Mouse (Mus musculus): ENCODE data around the gene Foxj2. TPM values are rescaled to one million over a fixed set of nuclear protein-coding genes. Genes with fewer than 3 reads are reported as not detected.

The Foxj2 gene
- total RNA-seq (2021): 10 to 100 TPM; 21.3 to 22.1 TPM
- long read RNA-seq, experiment 1, full-length matches to known transcripts: 7 of 15 reads
- long read RNA-seq, experiment 1, partial matches to known transcripts: 4 of 15 reads
- long read RNA-seq, experiment 1, other reads (novel, unspliced or antisense): 4 of 15 reads
- long read RNA-seq, experiment 2, partial matches to known transcripts: 15 of 15 reads
- long read RNA-seq, experiment 2, other reads (novel, unspliced or antisense): 0 of 15 reads

DNA sequence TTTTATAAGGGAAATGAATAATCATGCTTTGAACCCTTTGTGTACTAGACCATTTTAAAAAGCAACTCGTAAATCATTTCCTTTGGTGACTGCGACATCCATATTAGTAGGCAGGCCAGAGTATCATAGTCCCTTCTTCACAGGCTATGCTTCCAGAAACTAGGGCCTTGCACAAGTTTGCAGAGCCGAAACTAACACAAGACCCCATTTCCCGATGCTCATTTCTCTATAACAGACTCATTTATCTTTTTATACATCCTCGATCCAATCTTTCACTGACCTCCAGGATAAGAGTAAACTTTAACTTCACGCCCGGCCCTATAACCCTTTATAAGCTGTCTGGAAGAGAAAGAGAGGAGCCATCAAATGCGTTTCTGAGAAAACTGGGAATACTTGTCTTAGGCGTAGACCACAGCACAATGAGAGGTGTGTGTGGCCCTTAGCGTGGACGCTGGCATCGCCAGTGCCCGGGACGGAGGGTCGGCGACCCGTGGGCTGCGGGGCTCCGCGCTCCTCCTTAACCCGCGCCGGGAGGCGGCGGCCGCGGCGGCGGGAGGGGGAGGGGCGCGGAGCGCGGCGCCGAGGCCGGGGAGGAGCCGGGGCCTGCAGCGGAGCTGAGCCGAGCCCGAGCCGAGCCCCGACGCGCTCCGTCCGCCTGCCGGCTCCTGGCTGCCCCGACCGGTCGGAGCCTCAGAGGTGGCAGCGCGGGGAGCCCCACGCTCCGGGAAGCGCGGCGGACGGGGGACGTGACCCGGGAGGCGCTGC lies at the start of gene Foxj2:
Foxj2 (plus strand) TSS at position 609 of the 765 bp plus-strand sequence.
- DNase-seq (ENCODE audit: low spot score in 2 of 2): peak; percentile 52 to 57

DNA sequence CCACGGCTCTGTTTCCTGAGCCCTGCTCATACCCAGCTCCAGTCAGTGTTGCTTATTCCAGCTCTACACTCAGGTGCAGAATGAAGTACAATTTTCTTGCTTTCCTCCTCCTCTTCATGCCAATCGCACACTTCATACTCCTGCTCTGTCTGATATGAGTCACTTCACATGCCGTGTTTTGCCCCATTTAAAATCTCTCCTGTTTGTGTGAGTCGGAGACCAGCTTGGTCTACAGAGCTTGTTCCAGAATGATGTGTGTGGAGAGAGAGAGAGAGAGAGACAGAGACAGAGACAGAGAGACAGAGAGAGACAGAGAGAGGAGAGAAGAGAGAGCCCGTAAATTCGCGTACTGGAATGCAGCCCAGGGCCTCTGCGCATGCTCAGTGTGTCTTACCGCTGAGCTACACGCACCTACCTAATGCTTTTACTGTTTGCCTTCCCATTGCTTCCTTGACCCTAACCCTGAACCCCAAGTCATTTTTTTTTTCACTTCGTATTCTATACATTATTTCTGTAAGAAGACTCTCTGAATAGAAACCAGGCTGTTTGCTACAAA lies 48.9 kb upstream of the Foxj2 start:
- no peak for DNase-seq (ENCODE audit: low spot score in 2 of 2)

DNA sequence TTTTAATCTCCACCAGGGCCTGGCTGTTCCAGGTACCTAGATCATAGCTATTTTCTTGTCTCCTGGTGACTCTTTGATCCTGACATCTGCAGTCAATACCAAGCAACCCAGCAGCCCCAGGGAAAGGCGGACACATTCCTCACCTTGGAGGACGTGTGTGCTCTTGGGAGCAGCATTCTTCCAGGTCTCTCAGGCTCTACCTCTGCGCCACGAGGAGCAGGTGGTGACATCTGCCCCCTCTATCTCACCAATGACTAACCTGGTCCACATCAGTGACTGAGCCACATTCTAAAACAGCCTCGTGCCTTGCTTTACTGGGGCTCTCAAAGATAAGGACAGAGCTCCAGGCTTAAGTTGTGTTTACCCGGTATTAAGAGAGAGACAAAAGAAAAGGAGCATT lies 47.0 kb upstream of the Foxj2 start:
- no peak for DNase-seq (ENCODE audit: low spot score in 2 of 2)

DNA sequence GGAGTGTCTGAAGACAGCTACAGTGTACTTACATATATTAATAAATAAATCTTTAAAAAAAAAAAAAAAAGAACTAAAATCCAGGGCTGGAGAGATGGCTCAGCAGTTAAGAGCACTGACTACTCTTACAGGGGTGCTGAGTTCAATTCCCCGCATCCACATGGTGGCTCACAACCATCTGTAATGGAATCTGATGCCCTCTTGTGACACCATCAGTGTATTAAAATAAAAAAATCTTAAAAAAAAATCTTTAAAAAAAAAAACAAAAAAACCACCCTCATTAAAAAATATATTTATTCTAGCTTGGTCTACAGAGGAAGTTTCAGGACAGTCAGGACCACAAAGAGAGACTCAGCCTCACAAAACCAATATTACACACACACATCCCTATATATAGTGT lies 45.4 kb upstream of the Foxj2 start:
- DNase-seq (ENCODE audit: low spot score in 2 of 2): no peak

DNA sequence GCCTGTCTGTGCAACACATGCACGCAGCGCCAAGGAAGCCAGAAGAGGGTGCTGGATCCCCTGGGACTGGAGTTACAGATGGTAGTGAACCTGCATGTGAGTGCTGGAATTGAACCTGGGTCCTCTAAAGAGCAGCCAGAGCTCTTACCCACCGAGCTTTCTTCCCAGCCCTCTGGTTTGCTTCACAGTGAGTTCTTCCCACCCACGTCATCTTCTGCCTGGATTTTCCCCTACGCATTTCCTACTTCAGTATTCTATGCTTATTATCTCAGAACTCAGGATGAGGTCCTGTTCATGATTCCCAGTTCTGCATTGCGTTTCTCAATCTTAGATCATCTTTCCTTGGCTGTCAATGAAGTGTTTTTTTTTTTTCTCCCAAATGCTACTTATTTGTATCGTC lies 43.7 kb upstream of the Foxj2 start:
- DNase-seq (ENCODE audit: low spot score in 2 of 2): no peak

DNA sequence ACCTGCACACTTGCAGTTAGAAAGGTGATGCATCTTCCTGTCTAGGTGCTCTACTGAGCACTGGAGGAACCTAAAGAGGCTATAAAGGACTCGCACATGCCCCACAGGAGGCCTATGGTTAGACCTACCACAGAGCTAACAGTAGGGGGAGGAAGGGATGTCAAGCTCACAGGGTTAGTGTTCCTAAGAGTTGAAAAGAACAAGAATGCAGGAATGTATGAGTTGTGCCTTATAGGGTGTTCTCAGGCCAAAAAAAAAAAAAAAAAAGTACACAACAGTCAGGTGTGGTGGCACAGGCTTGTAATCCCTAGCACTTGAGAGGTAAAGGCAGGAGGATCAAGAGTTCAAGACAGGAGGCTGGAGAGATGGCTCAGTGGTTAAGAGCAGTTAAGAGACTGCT lies 39.8 kb upstream of the Foxj2 start:
- DNase-seq (ENCODE audit: low spot score in 2 of 2): no peak

DNA sequence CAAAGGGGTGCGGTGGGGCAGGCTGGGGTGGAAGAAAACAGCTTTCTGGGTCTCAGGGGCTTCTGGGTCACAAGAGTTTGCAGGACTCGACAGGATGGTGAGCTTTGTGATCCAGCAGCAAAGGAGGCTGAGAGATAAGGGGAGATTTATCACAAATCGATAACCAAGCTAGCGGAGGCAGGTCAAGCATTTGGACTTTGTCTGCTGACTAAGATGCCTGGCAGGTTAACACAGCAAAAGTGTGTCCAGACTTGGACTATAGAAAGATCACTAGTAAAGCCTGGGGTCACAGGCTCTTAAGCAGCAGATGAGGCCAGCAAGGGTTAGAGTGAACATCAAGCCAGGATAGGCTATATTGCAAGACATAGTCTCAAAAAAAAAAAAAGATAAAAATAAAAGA lies 38.5 kb upstream of the Foxj2 start:
- no peak for DNase-seq (ENCODE audit: low spot score in 2 of 2)

DNA sequence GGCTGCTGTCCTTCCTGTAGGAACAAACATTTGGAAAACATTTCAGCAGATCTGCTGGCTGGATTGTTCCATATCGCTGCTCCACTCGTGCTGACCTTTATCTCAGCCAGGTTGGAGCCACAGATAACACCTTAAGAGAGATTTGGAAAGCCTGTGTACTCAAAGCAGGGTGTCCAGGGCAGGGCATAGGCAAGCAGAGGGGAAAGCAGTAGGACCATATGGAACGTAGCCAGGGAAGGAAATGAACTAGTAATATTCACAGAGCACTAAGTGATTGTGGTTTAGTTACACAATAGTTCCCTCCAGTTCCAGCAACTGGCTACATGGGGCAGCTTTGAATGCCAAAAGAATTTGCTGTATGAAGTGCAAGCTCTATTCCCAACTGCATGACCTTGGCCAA lies 37.5 kb upstream of the Foxj2 start:
- DNase-seq (ENCODE audit: low spot score in 2 of 2): no peak

DNA sequence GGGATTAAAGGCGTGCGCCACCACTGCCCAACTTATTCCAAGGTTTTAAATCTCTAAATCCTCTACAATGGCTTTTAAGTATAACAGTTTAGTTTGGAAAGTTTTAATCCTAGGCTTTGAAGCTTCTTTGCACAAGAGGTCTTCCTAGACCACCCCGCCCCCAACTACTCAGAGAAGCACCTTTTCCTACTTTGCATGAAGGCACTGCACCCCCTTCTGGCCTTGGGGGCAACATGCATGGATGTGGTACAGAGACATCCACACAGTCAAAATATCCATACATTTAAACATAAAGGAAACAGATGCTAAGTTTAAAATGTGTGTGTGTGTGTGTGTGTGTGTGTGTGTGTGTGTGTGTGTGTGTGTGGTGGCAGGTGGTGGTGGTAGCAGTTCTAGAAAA lies 34.8 kb upstream of the Foxj2 start:
- no peak for DNase-seq (ENCODE audit: low spot score in 2 of 2)

DNA sequence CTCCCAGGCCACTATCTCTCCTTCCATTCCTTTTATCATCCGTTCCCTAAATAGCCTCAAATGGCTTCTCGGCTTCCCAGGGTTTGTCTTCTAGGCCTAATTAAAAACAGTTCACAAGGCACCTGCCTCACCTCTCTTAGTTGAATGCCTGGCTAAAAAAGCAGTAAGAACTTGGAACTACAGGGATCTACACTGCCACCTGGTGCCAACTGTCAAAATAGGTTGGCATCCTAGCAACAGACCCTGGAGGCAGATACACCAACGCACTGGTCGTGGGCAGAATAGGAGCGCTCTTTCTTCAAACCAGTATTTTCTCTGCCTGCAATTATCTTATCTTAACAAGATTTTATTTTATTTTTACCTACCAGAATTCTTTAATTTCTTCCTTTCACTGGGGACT lies 33.4 kb upstream of the Foxj2 start:
- DNase-seq (ENCODE audit: low spot score in 2 of 2): no peak

DNA sequence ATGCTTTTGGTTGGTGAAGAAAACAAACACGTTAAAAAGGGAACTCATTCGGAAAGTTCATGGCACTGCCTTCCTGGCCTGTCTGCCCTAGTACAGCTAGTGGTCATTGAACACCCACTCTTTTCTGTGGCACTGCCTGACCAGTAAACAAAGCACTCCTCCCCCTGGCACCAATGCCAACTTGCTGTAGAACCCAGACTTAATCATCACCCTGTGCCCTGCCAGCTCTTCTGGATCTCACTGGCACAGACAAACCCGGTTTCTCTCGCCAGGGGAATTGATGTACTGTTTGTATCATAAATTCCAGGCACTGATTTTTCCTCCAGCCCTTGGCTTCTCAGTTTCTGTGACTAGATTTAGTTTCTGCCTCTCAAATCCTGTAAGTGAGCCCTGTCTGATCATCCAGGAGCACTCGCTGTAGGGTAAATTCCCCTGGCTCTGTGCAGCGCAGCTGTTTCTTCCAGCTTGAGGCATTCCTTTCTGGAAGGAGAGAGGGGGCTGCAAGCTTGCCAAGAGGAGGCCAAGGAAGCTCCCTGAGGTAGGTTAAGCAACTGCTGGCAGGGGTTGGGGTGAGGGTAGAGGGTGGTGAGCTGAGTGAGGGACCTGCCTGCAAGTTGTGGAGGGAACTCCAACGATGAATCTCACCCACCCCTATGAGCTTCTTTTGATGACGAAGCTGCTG lies 24.3 kb upstream of the Foxj2 start:
- no peak for DNase-seq (ENCODE audit: low spot score in 2 of 2)

DNA sequence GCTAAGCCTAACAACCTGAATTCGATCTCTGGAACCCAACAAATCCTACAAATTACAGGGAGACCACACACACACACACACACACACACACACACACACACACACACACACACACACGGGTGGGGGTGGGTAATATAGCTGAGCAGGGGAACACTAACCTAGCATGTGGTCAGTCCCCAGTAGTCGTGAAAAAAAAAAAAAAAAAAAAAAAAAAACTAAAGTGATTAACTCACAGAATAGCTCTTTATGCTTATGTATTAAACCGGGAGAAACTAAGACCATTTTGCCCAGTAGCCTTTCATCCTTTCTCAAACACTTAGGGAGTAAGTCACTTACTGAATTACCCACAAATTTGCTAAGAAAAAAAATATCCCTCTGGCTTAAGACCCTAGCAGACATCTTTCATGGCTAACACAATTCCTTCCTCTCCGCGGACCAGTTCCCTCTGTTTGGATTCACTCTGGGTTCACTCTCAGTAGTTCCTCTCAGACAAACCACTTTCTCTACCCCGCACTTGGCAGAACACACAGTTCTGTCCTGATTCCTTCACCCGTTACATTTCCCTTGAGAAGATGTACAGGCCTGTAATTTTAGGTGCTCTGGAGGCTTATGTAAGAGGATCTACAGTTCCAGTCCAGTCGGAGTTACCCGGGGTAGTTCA lies 18.9 kb upstream of the Foxj2 start:
- no peak for DNase-seq (ENCODE audit: low spot score in 2 of 2)

DNA sequence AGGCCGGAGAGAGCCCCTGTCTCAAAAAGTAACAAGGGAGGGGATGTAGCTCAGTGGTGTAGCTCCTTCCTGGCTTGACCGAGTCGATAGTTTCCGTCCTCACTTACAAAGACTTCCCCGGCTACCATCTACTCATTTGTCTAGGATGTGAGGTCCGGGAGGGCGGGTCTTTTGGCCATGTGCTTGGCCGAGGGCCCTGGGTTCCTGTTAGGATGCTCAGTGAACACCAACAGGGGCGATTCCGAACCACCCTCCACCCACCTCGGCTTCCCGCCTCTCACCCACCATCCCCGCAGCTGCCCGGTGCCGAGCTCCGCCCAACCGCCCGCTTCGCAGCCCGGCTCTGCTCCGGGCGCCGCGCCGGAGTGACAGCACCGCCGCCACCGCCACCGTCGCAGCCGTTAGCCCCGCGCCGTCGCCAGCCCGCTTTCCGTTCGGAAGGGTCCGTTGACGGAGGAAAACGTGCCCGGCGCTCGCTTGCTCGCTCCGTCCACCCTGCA lies 18.4 kb upstream of the Foxj2 start, which contains the start of gene Slc2a3:
Slc2a3 (minus strand) TSS at position 340 of the 500 bp plus-strand sequence.
- no peak for DNase-seq (ENCODE audit: low spot score in 2 of 2)

DNA sequence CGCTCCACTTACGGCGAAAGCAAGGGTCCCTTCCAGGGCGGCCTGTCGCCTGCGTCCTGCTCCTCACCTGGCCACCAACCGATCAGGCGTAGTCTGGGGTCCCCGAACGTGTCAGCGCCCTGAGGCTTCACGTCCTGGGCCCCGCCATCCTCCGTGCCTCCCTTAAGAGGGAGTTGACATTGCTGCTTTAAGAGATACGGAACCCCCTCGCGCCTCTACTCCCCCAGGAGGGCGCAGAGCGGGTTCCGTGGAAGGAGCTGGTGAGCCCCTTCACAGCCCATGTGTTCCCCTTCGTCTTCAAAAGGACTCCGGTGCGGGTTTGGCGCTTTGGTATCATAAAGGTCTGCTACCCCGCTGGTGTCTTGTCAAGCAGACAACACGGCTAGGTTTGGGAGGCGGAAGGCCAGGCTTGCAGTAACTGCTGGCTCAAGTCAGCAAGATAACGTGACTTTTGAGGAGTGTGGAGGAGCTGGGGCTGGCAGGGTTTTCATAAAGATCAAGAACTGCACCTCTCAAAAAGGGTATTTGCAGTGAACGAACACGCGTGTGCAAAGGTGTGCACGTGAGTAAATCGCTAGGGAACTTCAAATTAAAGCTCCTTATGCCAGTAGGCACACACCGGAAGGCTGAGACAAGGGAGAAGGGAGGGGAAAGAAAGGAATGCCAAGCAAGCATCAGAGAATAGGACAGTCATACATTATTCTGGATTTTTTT lies 17.8 kb upstream of the Foxj2 start:
- DNase-seq (ENCODE audit: low spot score in 2 of 2): no peak

DNA sequence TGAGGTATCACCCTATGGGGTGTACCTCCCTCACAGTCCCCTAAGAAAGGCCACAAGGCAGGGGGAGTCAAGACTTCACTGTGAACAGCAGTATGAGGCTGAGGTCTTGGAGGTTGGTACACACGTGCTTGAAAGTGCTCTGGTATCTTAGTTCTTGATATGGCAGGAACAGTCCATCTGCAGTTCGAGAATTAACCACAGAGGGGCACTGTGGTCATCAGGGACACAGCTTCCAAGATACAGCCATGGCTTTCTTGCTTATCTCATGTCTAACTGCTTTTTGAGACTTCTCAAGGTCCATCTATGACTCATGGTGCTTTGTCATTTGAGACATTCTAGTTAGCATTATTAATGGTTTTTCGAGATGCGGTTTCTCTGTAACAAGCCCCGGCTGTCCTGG lies 15.3 kb upstream of the Foxj2 start:
- DNase-seq (ENCODE audit: low spot score in 2 of 2): peak; percentile 41 to 75

DNA sequence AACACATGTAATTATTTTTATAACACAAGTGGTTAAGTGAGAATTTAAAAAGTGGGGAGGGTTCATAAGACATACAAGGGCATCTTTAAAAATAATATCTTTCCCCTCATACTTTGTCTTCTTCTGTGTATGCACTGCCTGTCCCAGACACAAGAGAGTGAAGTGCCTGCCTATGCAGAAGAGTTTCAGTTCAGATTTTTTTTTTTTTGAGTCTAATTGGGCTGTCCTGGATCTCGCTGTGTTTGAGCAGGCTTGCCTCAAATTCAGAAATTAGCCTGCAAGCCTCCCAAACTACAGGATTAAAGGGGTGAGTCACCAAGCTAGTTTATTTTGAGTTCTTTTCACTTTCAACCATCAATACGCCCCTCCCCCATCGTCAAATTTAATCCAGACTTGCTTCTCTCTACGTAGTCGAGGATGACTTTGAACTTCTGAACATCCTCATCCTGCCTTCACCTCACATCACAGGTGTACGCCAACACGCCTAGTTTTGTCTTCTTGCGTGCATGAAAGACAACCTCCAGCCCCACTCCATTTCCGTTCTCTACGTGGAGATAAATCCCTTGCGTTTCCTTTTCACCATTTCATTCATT lies 9.6 kb upstream of the Foxj2 start:
- no peak for DNase-seq (ENCODE audit: low spot score in 2 of 2)

DNA sequence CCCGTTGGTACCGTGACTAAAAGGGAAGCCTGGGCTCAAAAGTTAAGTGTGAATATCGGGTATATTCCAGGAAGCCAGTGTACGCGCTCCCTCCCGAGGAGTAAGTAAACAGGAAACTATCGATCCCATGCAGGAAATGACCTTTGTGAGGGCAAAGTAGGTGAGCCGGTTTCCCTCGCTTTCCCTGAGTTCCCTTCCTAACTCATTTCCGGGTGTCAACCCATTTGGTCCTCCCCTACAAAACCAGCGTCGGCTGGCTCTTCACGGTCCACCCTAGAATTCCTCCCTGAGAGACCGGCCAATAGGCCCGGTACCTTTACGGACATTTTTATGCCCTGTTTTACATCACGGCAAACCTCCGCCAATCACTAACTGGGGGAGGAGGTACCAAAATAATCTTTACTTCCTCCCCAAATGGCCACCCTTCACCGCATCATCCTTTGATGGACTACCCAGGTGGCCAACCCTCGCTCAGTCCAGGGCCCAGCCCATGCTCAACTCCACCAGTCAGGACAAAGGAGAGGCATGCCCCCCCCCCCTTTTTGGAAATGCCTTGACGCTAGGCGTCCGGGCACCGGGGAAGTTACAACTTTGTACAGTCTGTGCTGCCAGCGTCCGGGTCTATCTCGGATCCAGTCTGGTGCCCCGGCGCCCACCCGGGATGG lies 9.0 kb upstream of the Foxj2 start:
- DNase-seq (ENCODE audit: low spot score in 2 of 2): peak; percentile 86 to 93

DNA sequence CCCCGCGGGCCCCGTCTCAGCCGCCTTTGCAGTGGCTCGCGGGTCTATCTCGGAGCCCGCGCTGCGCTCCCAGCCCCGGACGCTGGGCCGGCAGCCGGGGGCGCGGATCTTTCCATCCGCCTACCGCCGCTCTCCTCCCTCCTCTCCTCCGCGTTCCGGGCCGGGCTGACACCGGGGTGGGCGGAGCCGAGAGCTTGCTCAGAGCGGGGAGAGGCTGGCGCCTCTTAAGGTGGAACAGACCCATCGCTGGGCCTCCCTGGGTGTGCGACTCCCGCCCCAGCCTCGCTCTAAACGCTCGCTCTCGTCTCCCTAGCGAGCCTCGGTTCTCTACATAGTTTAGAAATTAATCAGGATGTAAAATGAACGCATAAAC lies 8.4 kb upstream of the Foxj2 start:
- DNase-seq (ENCODE audit: low spot score in 2 of 2): peak; percentile 81 to 92

DNA sequence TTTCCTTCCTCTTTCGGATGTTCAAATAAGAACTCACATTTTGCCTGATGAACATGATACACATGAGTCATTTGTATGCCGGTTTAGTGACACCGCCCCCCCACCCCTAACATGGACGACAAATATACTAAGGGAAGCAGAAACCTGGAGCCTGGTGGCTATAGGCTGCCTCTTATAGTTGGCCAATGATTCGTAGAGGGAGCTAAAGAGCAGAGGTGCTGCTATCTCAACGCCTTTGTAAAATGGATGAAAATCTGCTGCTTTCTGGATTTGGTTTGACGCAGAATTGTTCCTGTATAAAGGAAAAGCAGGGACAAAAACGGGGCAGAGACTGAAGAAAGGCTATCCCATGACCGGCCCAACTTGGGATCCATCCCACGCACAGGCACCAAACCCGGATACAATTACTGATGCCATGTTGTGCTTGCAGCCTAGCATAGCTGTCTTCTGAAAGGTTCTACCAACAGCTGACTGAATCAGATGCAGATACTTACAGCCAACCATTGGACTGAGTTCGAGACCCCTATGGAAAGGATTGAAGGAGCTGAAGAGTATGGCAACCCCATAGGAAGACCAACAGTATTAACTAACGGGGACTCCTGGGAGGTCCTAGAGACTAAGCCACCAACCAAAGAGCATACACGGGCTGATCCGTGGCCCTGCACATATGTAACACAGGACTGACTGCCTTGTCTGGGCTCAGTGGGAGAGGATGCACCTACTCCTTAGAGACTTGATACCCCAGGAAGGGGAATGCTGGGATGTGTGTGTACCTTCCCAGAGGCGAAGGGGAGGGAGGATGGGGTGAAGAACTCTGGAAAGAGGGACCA lies 7.7 kb upstream of the Foxj2 start:
- no peak for DNase-seq (ENCODE audit: low spot score in 2 of 2)
